Mouse (Mus musculus): ENCODE data around the gene Usp45.

Gene Usp45

DNA sequence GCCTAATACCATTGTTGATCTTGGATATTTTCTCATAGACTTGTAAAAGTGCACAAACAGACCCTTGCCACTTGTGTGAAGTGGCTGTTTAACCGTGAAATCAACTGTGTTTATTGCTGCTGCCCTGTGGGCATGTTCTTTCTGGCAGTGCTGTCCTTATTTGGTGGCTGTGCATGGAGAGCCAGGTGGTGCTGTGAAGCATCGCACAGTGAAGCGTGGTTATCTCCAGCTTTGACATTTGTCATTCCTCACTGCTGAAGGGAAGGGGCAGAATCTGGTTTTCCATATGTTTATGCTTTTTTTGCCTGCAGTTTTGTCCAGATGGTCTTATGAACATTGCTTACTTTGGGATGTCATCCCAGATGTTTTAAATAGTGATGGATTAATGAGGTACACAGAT, 26.7 kb downstream of the Usp45 start:
- DNase-seq: no peak

DNA sequence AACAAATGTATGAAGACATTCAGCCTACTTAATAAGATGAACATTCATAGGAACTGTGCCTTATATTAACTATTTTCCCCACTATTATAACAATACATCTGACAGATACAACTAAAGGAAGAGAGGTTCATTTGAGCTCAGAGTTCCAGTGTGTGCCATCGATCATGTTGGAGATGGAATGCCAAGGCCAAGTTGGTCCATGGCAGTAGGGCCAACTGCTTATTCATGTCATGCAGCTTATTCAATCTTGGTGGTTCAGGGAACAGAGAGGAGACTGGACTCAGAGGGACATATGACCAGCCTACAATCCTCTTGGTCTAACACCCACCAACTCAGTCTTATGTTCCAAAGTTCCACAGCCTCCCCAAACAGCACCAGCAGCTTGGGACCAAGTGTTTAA, 34.1 kb downstream of the Usp45 start:
- DNase-seq: no peak

DNA sequence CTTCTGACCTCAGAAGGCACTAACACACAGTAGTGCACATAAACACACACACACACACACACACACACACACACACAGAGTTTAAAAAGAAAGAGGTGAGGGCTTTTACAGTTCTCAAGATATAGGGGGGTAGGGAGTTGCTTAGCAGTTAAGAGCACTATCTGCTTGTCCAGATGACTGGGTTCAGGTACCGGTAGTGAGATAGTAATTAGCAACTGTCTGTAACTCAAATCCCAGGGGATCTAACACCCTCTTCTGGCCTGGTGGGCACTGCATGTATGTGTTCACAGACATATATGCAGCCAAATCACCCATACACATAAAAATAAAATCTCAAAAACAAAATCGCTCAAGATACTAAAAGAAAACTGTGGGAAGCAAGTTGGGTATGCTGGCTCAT, 34.7 kb downstream of the Usp45 start:
- DNase-seq: no peak

DNA sequence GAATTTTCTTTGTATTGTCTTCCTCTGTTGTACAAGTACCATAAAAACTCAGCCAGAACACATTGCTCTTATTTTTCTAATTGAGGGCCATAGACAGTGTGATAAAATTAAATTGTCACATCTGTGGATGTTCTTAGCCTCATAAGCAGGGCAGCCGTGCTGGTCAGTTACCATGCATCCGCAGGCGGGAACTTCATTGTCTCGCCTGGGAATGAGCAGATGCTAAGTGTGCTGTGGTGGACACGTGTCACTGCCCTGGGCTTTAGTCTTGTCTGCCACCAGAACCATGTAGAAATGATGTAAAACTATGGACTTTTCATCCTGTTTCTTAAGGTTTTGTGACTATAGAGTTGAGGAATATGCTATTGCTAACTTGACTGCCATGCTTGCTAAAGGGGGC, 40.2 kb downstream of the Usp45 start:
- DNase-seq: no peak

DNA sequence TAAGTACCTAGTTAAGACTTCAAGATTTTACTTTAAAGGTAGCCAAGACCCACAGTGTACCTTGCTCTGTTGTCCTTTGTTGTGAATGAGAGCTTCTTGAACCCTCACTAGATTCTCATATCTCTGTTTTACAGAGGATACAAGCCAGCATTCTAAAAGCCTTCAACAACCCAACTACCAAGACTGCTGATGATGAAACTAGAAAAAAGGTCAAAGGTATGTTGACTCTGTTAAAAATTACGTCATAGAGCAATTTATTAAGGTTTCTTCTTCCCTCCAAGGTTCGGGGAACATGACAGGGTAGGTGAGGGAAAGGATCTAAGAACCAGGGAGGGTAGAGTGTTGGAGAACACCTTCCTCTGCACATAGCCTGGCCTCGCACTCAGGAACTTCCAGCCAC, 43.7 kb downstream of the Usp45 start:
- DNase-seq: no peak

DNA sequence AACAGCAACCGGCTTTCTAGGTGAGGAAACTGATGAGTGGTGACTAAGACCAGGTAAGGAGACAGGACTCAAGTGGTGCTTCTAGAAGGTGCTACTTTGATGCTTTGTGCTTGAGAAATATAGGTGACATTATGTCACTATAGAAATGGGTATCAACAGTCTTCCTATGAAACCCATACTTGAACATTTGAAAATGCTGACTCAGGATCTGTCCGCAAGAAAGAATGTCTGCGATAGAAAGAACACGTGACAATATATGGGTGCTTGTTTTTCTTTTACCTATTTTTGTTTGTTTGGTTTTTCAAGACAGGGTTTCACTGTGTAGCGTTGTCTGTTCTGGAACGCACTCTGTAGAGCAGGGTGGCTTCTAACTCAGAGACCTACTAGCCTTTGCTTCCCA, 45.7 kb downstream of the Usp45 start:
- no peak for DNase-seq

DNA sequence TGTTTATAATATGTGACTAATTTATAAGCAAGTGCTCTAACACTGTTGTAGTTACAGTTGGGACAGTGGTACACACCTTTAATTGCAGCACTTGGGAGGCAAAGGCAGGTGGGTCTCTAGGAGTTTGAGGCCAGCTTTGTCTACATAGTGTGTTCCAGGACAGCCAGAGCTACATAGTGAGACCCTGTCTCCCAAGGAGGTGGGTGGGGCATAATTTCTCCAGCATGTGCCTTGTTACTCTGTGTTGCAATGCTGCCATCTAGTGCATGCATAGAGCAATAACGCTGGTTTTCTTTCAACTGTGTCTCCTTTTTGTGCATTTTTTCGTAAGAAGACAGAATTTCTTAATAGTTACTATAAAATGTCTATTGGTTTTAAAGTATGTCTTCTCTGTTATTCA, 47.1 kb downstream of the Usp45 start:
- DNase-seq: peak; percentile 40

DNA sequence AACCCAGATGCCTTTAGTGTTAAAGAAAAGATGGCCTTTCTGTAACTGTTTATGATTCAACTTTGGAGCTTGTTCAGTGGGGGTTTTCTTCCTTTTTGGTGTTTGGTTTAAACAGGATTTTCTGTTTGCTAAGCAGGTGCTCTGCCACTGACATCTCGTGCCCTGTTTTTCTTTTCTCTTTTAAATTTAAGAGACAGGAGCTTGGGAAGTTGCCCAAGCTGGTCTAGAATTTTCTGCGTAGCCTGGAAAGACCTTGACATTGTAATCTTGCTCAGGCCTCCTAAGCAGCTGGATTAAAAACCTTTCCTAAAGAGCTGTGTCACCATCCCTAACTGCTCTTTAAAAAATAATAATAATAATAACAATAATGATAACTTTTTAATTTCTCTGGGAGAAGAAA, 59.7 kb downstream of the Usp45 start:
- no peak for DNase-seq

DNA sequence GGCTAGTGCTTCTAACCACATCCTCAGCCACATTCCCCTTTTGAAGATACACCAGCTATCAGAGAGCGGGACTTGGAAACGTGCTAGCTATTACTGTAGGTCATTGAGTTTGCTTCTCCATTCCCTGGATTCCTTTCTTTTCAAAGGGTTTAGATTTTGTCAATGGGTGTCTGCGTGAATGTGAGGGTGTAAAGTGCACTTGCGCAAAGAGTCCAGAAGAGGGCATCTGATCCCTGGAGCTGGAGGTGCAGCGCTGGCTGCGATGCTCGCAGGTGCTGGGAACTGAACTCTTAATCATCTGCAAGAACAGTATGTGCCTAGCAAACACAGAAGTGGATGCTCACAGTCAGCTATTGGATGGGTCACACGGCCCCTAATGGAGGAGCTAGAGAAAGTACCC, 65.9 kb downstream of the Usp45 start:
- DNase-seq: no peak

DNA sequence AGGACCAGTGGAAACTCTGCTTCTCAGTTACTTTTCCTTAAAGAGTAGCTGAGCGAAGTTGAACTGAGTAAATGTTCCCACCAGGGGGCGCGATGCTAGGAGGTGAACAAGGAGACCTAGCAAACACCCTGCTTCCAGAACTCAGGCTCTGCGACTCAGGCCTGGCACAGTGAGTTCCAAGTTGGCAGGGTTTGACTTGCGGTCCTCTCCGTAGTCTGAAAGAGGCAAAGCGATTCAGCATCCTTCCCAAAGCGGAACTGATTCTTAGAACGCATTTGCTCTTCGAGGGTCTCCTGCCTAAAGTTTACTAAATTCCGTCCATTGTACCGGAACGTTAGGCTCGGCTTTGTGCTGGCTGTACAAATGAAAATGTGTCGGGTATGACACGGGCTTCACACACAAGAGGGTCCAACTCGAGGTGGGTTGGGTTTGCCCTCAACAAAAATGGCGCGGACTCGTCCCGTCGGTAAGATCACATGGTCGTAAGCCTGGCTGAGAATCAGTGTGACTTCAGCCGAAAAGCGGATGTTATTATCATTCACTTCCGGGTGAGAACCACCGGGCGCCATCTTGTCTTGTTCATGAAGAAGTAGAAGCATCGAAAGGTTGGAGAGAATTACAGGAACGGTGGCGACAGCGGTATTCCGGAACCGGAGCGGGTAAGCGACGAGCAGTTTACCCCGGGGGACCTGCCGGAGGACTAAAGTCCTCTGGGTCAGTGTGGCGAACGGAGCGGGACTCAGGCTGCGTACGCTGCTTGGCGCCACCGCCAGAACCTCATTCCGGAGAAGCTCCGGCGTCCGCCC, 80.7 kb downstream of the Usp45 start, which contains the start of gene Pnisr:
Gene Pnisr, plus strand, starts transcription at position 103 of the 806 bp plus-strand sequence.
- peak; percentile 96 for DNase-seq

DNA sequence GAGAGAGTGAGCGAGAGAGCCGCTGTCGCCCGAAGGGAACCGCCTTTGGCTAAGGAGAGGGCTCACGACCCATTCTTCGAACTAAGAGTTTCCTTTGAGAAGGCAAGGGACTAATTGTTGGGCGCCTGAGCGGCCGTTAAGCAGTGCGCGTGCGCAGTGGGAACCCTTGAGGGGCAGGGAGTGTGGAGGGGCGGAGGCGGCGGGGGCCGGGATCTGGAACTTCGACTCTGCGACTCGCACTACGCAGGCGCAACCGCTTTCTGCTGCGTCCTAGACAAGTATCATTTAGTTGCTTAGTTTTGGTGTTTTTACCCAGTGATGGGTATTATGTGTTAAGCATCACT, 81.3 kb downstream of the Usp45 start:
- DNase-seq: peak; percentile 90

DNA sequence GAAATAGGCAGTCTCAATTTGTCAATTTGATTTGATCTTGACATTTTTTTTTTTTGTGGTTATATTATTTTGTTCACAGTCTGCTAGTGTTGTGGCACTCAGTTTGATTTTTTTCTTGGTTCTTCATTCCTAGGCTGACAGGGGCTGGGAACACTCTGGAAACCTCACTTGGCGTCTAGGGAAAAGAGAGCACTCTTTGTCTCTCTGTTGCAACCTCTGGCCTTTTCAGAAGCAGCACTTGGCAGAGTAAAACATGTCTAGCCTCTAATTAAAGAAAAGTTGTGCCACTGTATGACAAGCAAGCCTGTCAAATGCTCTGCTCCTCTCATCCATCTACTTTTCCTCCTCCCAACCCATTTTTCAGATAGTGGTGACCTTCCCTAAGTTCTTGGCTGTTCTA, 90.5 kb downstream of the Usp45 start:
- DNase-seq: no peak

DNA sequence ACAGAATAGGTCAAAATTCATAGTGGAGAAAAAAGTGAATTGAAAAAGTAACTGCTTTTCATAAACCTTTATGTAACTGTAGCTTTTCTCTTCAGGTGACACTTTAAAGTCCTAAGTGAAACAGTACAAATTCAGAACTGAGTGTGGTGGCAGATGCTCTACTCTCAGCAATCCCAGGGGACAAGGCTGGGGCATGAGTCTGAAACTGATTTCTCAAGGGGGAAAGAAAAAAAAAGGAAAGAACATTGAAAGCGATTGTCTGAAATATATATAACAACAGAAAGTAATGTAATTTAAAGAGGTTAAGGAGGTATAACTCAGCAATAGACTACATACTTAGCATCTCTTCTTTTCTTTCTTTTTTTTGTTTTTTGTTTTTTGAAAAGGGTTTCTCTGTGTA, 98.3 kb downstream of the Usp45 start:
- no peak for DNase-seq

DNA sequence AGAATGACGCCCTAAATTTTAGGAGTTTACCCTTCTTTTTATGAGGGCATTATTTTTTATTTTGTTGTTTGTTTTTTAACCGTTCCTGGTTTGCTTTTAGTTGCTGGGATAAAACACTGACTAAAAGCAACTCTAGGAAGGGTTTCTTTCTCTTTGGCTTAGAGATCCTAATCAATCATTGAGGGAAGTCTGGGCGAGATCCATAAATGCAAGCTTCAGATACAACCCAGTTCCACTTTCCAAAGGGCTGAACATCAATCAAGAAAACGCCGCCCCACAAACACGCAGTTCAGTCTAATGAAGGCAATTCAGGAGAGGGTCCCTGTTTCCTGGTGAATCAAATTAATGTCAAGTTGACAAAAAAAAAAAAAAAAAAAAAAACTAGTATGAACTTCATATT, 111.8 kb downstream of the Usp45 start:
- no peak for DNase-seq

DNA sequence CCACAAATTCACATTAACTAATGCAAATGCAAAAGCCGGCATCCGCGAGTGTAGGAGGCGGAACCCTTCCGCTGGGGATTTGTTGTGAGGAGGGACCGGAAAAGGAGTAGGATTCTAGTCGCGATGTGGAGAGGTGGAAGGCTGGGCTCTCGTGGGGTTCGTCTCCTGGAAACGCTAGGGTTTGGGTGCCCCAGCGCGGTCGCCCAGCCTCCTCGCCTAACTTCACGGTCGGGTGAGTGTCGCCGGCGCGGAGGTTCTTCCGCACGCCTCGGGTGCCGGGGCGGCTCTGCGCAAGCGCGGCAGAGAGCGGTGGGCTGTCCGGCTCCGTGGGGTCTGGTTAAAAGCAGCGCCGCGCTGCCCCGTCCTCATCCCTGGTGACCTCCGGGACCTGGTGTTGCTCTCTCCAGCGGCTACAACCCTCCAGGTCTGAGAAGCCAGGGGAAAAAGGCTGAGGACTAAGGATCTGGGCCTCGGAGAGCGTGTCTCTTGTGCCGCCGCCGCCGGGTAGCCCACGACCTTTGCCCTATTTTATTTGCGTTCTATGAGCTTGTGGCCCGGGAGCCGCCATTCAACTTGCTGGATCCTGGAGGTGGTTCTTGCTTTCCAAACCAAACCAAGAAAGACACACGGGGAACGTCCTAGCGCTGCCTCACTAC, 112.7 kb downstream of the Usp45 start, which contains the start of gene Coq3:
Gene Coq3, plus strand, starts transcription at position 109 of the 656 bp plus-strand sequence.
- peak; percentile 89 for DNase-seq

DNA sequence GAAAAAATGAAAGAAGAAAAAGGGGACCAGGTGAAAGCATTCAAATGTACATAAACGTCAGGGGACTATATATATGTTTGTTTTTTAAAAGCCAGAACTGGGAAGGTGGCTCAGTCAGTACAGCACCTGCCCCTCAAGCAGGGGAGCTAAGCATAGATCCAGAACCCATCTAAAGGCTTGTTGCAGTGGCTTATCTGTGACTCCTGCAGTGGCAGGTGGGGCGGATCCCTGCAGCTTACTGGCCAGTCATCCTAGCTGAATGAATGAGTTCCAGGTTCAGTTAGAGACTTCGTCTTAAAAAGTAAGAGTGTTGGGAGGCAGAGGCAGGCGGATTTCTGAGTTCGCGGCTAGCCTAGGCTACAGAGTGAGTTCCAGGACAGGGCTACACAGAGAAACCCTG, 115.8 kb downstream of the Usp45 start:
- no peak for DNase-seq

DNA sequence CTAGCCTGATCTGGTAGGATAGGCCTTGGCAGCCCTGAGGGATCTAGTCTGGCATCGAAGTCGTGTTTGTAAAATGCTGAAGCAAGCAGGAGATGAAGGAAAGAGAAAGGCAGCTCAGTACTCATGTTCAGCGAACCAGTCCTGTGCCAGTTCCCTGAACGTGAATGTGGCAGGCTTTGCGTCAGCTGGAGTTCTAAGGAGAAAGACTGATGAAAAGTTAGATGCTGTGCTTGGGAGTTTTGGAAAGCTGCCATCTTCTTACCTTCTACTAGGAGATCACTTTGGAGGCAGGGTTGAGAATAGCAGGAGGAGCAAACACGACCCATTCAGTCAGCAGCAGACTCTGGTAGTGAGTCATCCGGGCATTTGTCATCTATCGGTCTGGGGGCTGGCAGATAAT, 118.9 kb downstream of the Usp45 start:
- DNase-seq: peak; percentile 16
